Mouse (Mus musculus): ENCODE measurements around the gene Pabpc4. TPM values are rescaled to one million over a fixed set of nuclear protein-coding genes. Genes with fewer than 3 reads are reported as not detected.
"Not testable (repeated sequence)": the region's sequence is repeated elsewhere in the genome, so short reads cannot be mapped to it uniquely, and the experiment has no call there.

The Pabpc4 gene
- polyA plus RNA-seq, 1 experiment, result 478 TPM

GRCm38 (mm10) chr4:123247147-123247880, 14.8 kb upstream of the Pabpc4 start:
- TF ChIP-seq FLI1 (IDR thresholded peaks at IDR 0.05; ENCODE audit: low read length), result no peak
- H3K4me1 ChIP-seq, result peaks cover 5% of the 10 kb centered on the region; the same call in 1 of the 2 replicates
- H3K27me3 ChIP-seq (replicated peaks), result peaks cover 81% of the 10 kb centered on the region

GRCm38 (mm10) chr4:123248971-123249567, 13.1 kb upstream of the Pabpc4 start:
- H3K4me3 ChIP-seq (replicated peaks), result no peak overlapping the region
- peaks cover 5% of the 10 kb centered on the region; the same call in 1 of the 2 replicates for H3K4me1 ChIP-seq
- TF ChIP-seq GATA1 (IDR thresholded peaks at IDR 0.05; ENCODE audit: borderline replicate concordance, low read length) (no peak), FLI1 (IDR thresholded peaks at IDR 0.05; ENCODE audit: low read length) (no peak)
- peaks cover 4% of the 10 kb centered on the region for H3K9me3 ChIP-seq
- peaks cover 71% of the 10 kb centered on the region for H3K27me3 ChIP-seq (replicated peaks)
- no peaks in the 10 kb centered on the region for H3K36me3 ChIP-seq (replicated peaks; ENCODE audit: low read length)

More at GRCm38 (mm10) chr4:123247147-123247880, 14.8 kb upstream of the Pabpc4 start:
- H3K4me3 ChIP-seq (replicated peaks), result no peak overlapping the region
- peaks cover 4% of the 10 kb centered on the region for H3K9me3 ChIP-seq
- no peaks in the 10 kb centered on the region for H3K36me3 ChIP-seq (replicated peaks; ENCODE audit: low read length)

- Histone ChIP-seq H3K4me1 (peaks cover 5% of the 10 kb centered on the region; the same call in 1 of the 2 replicates), H3K4me3 (replicated peaks) (no peak overlapping the region), H3K27me3 (replicated peaks) (peaks cover 49% of the 10 kb centered on the region), H3K9me3 (peaks cover 4% of the 10 kb centered on the region), H3K36me3 (replicated peaks; ENCODE audit: low read length) (no peaks in the 10 kb centered on the region)
- TF ChIP-seq GATA1 (IDR thresholded peaks at IDR 0.05; ENCODE audit: borderline replicate concordance, low read length) (no peak), FLI1 (IDR thresholded peaks at IDR 0.05; ENCODE audit: low read length) (no peak)
Observed at GRCm38 (mm10) chr4:123252214-123252613, 9.9 kb upstream of the Pabpc4 start.

DNA sequence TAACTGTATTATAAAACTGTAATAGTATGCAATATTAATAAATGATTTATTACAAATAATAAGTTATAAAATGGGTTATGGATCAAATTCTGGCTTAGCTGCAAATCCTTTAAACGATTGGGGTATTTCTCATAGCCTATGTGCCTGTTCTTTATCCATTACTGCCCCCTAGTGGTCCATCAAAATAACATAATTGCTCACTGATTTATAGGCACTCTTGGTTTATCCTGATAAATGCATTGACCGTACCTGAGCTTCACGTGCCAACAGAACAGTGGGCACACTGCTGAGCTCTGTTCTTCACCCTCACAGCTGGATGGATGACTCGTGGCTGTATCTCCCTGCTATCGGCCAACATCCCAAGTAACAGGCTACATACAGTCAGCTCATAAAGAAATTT, 7.5 kb upstream of the Pabpc4 start:
- Histone ChIP-seq H3K9me3 (peaks cover 4% of the 10 kb centered on the region), H3K4me1 (peaks cover 5% of the 10 kb centered on the region; the same call in 1 of the 2 replicates), H3K36me3 (replicated peaks; ENCODE audit: low read length) (no peaks in the 10 kb centered on the region), H3K27me3 (replicated peaks) (peaks cover 30% of the 10 kb centered on the region), H3K4me3 (replicated peaks) (no peak overlapping the region)
- TF ChIP-seq GATA1 (IDR thresholded peaks at IDR 0.05; ENCODE audit: borderline replicate concordance, low read length), result no peak

DNA sequence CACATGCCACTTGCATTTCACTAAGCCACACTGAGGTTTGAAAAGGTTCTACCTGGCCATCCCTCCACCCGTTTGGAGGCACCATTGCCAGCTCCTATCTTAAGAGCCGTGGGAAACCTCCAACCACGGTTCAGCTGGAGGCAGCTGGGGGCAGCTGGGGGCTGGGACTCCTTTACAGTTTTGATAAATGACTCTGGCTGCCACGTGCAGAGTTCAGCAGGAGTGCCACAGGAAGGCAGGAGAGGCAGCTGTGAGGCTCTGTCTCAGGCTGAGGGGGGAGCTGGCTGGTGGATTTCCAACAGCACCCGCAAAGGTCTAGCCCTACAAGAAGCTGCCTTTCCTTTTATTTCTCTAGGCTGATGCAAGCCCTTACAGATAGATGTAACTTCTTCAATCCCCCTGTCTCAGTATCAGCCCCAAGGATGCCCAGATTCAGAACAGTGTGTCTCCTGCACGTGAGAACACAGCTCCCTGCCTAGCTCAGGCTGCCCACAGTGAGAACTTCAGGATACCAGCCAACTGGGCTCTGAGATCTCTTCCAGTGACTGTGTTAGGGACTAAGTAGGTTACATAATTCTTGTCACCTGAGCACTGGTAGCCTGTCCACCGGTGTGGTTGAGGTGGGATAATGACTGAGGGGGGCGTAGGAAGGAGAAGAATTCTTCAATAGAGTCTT, 1.9 kb upstream of the Pabpc4 start:
- TF ChIP-seq GATA1 (IDR thresholded peaks at IDR 0.05; ENCODE audit: borderline replicate concordance, low read length) (no peak), FLI1 (IDR thresholded peaks at IDR 0.05; ENCODE audit: low read length) (no peak)
- Histone ChIP-seq H3K4me1 (peaks cover 10% of the 10 kb centered on the region), H3K27me3 (replicated peaks) (peaks cover 41% of the 10 kb centered on the region), H3K9me3 (no peaks in the 10 kb centered on the region), H3K36me3 (replicated peaks; ENCODE audit: low read length) (no peaks in the 10 kb centered on the region), H3K4me3 (replicated peaks) (no peak overlapping the region)

DNA sequence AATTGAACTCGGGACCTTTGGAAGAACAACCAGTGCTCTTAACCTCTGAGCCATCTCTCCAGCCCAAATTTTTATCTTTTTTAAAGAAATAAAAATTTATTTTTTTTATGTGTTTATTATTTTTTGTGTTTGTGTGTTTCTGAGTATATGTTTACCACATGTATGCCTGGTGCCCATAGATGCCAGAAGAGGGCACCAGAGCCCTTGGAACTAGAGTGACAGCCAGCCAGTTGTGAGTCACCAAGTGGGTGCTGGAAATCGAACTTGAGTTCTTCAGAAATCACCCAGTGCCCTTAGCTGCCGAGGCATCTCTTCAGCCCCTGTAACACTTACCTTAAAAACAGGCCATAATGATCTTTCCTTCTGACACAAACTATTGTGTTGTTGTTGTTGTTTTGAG, 8.9 kb downstream of the Pabpc4 start:
- Histone ChIP-seq H3K36me3 (replicated peaks; ENCODE audit: low read length) (no peaks in the 10 kb centered on the region), H3K9me3 (no peaks in the 10 kb centered on the region; the same call in 1 of the 2 replicates), H3K4me3 (replicated peaks) (no peak overlapping the region), H3K4me1 (no peaks in the 10 kb centered on the region), H3K27me3 (replicated peaks) (peaks cover 11% of the 10 kb centered on the region)
- TF ChIP-seq FLI1 (IDR thresholded peaks at IDR 0.05; ENCODE audit: low read length) (no peak), GATA1 (IDR thresholded peaks at IDR 0.05; ENCODE audit: borderline replicate concordance, low read length) (no peak)

DNA sequence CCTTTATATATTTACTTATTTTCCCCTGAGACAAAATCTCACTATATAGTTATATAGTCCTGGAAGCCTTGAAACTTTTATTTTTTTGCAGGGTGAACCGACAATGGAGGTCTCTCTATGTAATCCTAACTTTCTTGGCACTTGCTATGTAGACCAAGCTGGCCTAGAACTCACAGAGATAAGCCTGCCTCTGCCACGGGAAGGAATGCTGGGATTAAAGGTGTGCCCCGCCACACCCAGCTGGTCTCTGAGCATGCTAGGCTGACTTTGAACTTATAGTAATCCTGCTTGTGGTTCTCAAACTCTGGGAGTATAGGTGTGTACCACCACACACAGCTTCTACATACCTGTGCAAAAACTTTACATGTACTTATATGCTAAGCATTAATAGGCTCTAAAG, 18.0 kb downstream of the Pabpc4 start:
- H3K4me3 ChIP-seq (replicated peaks), result no peak overlapping the region
- H3K27me3 ChIP-seq (replicated peaks), result peaks cover 11% of the 10 kb centered on the region
- H3K9me3 ChIP-seq, result no peaks in the 10 kb centered on the region
- peaks cover 20% of the 10 kb centered on the region for H3K4me1 ChIP-seq
- peaks cover 4% of the 10 kb centered on the region for H3K36me3 ChIP-seq (replicated peaks; ENCODE audit: low read length)
- TF ChIP-seq FLI1 (IDR thresholded peaks at IDR 0.05; ENCODE audit: low read length), result no peak
- TF ChIP-seq GATA1 (IDR thresholded peaks at IDR 0.05; ENCODE audit: borderline replicate concordance, low read length), result no peak

DNA sequence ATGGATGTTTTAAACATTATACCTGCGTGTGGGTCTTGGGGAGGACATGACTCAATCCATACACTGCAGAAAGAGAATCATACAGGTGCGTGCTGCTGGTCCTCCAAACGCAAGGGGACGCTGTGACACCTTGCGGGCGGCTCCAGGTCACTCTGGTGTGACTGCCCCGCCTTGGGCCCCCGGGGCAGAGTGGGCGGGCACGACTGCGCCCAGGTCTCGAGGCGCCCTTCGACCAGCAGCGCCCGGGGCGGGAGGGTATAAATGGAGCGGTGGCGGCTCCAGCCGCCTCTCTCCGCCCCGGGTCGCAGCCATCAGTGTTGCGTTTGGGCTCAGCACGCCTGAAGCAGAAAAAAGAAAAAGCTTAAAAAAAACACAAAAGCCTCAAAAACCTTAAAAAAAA, 20.3 kb downstream of the Pabpc4 start:
- no peaks in the 10 kb centered on the region for H3K9me3 ChIP-seq
- TF ChIP-seq GATA1 (IDR thresholded peaks at IDR 0.05; ENCODE audit: borderline replicate concordance, low read length) (no peak), FLI1 (IDR thresholded peaks at IDR 0.05; ENCODE audit: low read length) (no peak)
- peaks cover 3% of the 10 kb centered on the region for H3K27me3 ChIP-seq (replicated peaks)
- peaks cover 43% of the 10 kb centered on the region for H3K4me1 ChIP-seq
- peak overlapping the region; percentile 88 for H3K4me3 ChIP-seq (replicated peaks)
- peaks cover 27% of the 10 kb centered on the region for H3K36me3 ChIP-seq (replicated peaks; ENCODE audit: low read length)

DNA sequence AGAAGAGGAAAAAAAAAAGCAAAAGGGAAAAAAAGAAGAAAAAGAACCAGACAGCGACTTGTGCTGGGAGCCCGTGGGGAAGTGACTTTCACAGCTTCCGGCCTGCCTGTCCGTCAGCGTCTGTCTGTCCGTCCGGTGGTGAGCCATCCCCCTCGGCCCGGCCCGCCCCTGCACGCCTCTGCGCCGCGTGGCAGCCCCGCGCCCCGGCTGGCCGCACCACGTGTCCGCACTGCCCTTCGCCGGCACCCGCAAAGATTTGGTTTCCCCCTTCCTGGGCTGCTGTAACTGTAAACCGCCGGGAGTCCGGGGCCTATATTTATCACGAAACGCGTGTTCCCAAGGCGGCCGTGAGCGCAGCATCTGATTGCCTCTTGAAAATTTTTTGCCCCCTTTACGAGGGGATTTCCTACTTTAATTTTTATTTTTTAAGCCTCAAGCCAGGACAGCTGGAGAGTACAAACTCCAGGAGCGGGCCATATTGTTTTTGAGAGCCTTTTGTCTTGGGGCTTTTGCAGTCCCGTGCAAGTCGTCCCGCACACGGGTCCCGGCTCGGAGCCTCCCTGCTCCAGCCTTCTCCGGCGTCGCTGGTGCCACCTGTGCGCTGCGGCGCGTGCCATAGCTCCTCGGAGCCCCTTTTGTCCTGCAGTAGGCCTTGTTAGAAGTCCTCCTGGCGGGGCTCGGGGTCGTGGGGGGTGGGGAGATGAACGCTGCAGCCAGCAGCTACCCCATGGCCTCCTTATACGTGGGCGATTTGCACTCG, 20.9 kb downstream of the Pabpc4 start:
- Histone ChIP-seq H3K4me1 (peaks cover 47% of the 10 kb centered on the region), H3K36me3 (replicated peaks; ENCODE audit: low read length) (peaks cover 33% of the 10 kb centered on the region)
- not testable (repeated sequence) for H3K27me3 ChIP-seq (replicated peaks)

GRCm38 (mm10) chr4:123283675-123284064, 21.5 kb downstream of the Pabpc4 start:
- not testable (repeated sequence) for H3K27me3 ChIP-seq (replicated peaks); H3K9me3 ChIP-seq
- Histone ChIP-seq H3K36me3 (replicated peaks; ENCODE audit: low read length) (peaks cover 39% of the 10 kb centered on the region), H3K4me1 (peaks cover 49% of the 10 kb centered on the region), H3K4me3 (replicated peaks) (peak overlapping the region; percentile 93)

More for the DNA sequence above, 20.9 kb downstream of the Pabpc4 start:
- peak overlapping the region; percentile 88 for H3K4me3 ChIP-seq (replicated peaks)
- H3K9me3 ChIP-seq, result not testable (repeated sequence)

Data from megakaryocyte, embryonic 14.5 days (primary cell).